Mouse (Mus musculus): ENCODE measurements around the gene Mog.
"Not testable (repeated sequence)": the region's sequence is repeated elsewhere in the genome, so short reads cannot be mapped to it uniquely, and the experiment has no call there.

Mog gene

DNA sequence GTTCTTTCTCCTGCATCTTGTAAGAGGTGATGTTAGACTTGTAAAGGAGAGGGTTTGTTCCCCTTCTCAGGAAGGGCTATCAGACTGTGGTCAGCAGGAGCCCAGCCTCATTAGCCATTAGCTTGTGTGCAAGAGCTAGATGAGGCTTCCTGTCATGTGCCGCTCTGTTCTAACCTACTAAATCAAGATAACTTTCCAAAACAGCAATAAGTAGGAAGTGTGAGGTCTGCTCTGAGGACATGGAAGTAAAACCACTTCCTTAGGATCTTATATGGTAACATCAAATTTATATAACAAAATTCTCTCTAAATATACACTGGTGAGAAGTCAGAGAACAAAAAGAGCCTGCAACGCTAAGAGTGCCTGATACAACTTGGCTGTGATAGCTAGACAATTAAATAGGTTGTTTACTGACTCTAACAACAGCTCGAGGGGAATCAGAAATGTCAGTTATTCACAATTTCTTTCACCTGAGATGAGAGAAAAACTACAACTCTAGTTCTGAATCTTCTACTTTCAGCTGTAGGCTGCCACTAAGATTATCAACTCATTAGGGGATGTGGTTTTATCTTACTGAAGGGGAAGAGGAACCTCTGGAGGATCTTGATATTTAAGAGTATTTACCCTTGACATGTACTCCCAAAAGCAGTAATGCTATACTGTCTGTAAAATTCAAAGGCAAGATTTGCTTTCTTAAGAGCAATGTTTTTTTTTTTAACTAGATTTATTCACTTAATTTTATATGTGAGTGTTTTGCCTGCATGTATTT lies 30.7 kb downstream of the Mog start:
- DNase-seq, result no peak

DNA sequence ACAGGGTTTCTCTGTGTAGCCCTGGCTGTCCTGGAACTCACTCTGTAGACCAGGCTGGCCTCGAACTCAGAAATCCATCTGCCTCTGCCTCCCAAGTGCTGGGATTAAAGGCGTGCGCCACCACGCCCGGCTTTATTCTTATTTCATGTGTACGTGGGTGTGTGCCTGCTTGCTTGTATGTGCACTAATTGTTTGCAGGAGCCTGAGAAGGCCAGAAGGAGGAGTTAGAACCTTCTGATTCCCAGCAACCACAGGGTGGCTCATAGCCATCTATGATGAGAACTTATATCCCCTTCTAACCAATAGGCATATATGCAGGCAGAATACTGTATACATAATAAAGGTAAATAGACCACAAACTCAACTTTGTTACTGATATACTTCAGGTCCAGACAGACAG lies 32.6 kb downstream of the Mog start:
- not testable (repeated sequence) for DNase-seq

DNA sequence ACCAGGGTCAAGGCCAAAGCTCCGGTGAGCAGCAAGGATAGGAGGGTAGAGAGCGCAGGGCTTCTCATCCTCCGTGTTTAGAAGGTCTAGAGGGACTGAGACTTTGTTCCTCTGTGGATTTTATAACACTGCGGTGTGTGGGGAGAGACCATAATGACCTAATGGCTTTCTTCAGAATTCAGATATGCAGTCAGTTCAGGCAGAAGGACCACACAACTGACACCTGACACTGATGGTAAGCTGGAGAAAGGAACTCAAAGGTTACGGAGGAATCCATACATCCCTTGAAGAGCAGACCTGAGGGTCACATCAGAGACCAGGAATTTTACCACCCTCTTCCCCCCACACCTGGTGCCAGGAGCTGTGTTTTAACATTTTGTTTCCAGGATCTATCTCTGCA lies 33.8 kb downstream of the Mog start, which contains the start of gene H2-M5:
Gene H2-M5 (minus strand): TSS at position 101 of the 400 bp plus-strand sequence.
- DNase-seq, result no peak

DNA sequence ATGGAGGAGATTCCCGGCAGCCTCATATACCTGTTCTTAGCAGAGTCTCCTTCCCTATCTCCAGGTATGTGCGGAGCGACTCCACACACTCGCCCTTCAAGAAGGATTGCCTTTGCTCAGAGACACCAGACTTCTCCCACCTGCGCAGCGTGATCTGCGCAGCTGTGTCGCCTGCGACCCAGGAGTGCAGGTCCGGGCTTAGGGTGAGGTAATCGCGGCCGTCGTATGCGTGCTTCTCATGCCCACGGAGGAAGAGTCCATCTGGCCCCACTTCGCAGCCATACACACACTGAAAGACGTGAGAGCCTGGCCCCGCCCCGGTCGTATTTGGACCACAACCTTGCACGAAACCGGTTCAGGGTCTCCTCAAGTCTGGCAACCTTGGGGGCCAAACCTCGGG lies 34.7 kb downstream of the Mog start:
- no peak for DNase-seq

DNA sequence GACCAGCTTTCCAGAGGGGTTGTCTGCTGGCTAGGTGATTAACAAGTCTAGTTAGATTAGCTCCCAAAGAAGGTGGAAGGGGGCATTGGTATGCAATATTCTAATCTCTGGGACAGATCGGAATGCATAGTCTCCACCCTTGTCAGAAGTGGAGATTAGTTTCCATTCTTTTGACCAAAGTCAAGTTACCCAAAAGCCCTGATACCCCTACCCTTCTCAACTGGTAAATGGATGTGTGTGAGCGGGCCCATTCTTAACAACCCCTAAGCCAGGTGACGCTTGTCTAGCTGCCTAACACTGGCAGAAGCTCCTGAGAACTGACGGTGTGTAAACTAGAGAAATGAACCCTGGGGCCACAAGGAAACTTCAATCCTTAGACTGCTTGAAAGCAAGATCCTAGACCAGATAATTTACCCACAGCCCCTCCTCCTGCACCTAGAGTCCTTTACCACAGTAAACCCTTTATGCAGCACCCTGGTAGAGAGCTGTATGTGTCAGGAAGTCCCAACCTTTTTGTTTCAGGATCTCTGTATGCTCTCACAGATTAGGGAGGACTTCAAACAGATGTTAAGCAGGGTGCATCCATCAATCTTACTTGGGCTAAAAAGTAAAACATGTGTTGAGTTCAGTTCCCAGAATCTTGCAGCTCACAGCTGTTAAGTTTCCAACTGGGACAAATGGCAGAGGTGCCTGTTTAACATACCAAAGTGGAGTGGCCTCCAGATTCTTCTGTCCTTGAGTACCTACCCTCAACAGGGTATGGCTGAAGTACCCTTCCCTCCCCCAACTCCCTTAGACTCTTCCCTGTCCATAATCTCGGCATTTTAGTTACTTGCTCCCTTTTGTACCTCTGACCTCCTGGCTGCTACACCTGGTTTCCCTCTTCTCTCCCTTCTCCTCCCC lies 40.7 kb downstream of the Mog start:
- DNase-seq, result no peak

DNA sequence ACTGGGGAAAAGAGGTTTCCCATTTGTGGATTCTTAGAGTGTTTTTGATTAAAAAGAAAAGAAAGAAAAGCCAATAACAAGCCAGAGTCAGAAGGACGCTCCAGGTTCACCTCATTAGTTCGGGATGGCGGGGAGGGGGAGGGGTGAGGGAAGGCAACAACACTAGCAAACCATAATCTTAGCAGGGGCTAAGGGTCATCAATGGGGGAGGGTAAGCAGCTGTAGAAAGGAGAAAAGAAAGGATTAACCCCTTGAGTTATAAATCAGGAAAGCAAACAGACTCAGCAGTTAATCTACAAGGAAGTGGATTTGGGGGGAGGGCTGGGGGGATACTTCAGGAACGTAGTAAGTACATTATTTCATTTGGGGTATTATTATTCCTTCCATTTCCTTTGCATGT lies 41.4 kb downstream of the Mog start:
- DNase-seq, result no peak

DNA sequence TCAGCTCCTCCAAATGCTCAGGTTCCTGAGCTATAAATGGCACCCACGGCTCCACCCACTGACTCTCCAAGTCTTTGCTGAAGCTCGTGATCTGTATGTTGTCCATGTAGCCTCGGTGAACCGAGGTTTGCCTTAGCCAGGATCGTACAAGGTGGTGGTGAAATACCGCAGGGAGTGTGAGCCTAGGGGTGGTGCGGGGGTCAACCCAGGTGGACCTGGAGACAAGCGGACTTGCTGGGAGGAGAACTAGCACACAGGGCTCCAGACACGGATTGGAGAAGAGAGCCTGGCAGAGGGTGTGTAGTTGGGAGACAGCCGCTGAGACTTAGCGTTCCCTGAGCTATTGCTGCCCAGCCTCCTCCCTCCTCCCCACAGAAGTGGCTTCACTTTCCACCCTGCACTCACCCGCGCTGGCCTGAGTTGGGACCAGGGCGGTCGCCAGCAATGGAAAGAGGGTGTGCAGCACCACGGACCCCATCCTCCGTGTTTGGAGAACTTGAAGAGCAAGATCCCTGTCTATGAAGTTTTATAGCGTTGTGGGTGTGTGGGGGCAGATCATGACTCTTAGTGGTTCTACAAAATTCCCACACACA lies 41.9 kb downstream of the Mog start, which contains the start of gene 2410137M14Rik:
Gene 2410137M14Rik (minus strand): TSS at position 17 of the 593 bp plus-strand sequence.
- DNase-seq, result no peak

DNA sequence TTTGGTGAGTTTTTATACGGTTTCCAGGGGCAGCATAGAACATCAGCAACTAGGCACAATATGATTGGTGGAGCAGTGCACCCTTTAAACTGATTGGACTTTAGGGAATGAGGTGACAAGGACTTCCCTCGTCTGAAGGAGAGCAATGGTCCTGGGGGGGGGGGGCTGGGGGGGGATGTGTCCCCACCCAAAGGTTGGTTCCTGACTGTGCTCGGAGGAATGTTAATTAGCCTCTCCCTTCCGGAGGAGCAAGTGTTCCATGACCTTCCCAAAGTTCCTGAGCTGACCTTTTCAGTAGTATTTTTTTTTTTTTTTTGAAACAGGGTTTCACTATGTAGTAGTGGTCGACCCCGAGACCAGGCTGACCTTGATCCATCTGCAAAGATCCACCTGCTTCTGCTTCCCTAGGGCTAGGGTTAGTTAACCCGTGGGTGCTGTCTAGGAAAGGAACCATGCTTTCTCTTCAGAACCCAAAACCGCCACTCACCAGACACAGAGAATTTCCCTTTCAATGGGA lies 49.9 kb downstream of the Mog start:
- DNase-seq, result no peak

DNA sequence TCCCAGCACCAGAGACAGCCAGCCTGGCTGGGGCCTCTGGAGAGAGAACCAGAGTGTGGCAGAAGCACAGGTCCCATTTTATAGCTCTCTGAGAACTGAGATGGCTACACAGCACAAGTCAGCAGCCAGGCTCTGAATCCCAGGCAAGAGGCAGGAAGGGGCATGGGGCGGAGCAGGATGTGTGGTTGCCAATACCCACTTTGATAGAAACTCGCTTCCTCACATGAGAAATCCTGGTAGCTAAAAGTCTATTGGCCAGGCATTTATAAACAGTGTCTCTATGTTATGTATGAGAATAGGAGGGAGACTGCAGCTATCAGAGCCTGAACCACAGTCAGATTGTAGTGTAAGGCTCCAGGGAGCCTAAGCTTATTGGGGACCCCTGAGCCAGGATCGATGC lies 50.4 kb downstream of the Mog start:
- no peak for DNase-seq

DNA sequence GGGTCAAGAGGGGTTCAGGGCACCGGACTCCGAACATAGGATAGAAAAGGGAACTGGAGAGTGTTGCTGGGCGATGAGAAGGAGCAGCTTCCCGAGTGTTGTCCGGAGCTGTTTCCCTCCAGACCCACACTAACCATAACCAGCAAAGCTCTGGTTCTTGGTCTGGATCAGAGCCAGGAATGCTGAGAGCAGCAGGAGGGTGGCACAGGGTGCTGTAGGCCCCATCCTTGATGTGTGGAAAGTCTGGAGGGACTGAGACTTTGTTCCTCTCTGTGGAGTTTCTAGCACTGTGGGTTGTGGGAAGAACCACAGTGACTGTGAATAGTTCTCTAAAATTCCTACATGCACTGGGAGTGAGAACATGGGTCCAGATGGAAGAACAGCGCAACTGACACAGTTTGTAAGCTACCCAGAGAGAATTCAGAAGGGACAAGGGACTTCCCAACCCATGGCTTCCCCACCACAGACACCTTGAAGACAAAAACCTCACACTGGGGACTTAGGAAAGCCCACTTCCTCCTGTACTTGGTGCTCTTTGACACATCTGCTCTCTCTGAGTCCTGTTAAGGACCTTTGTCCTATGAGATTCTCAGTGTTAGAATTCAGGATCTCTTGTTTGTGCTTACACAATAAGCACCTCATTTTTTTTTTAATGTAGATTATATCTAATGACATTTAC lies 51.9 kb downstream of the Mog start:
- DNase-seq, result no peak

DNA sequence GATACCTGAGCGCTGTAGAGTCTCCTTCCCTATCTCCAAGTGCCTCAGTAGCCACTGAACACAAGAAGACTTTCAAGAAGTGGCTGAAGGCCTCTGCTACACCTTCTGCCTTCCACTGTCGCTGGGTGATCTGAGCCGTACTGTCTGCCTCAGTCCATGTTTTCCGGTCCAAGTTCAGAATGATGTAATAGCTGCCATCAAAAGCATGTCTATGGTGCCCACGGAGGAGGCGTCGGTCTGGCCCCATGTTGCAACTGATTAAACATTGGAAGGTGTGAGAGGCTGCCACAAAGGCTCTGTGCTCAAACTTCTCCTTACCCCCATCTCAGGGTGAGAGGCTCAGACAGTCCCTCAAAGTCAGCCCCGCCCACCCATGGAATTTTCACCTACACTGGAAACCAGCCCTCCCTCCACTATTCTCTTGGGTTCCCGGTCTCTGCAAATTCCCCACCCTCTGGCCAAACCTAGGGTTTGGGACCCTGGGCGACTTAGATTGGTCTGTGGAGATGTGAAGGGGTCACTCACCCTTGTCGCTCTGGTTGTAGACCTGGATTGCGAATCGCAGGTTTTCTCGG lies 52.8 kb downstream of the Mog start:
- DNase-seq, result no peak

DNA sequence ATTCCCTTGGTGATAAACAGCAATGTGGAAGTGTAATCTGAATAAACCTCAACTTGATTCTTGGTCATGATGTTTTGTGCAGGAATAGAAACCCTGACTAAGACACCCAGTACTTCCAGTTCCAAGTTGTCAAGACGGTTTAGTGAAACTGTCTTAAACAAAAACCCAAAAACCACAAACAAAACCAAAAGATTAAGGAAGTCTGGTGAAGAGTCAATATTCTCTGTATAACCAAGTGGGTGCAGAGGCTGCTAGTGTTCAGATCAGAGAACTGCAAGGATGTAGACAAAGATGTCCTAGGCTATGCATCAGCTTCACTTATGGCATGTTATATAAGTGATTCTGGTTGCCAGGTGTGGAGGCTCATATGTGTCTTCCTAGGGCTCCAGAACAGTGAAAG lies 56.3 kb downstream of the Mog start:
- no peak for DNase-seq

DNA sequence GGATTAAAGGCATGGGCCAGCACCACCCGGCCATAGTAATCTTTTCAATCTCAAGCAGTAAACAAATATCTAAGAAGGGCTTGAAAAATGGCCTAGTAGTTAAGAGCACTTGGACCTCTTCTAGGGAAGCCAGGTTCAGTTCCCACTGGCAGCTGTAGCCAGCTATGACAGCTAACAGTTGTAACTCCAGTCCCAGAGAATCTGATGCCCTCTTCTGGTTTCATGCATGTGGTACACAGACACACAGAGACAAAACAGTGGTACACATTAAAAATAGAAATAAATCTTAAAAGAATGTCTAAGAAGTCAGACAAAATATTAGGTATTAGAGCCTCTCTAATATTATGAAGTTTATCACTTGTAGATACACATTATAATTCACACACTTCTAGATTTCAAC lies 62.1 kb downstream of the Mog start:
- no peak for DNase-seq
